Mouse (Mus musculus) kidney, postnatal 36 days (tissue): ENCODE measurements around the gene Cactin.

Source experiments
- DNase-seq, 2 experiments: peaks; one replicate each; pipeline ENCODE4 v3.0.0; 2021 to 2022; ENCODE audit warnings: mixed read lengths in 2 of 2

Gene Cactin

GRCm38 (mm10) chr10:81344421-81345161, 23.7 kb downstream of the Cactin start:
- DNase-seq, result peak in 1 of 2 experiments; percentile 47

- DNase-seq, result no peak
Observed at GRCm38 (mm10) chr10:81345162-81345534, 24.2 kb downstream of the Cactin start.

GRCm38 (mm10) chr10:81346453-81347067, 25.7 kb downstream of the Cactin start:
- peak; percentile 88 to 93 for DNase-seq

GRCm38 (mm10) chr10:81349146-81349545, 28.2 kb downstream of the Cactin start:
- DNase-seq, result peak; percentile 76 to 78

- no peak for DNase-seq
Observed at GRCm38 (mm10) chr10:81349961-81350350, 29.1 kb downstream of the Cactin start.

GRCm38 (mm10) chr10:81350351-81351063, 29.6 kb downstream of the Cactin start, which contains the start of gene Hmg20b:
Gene Hmg20b (minus strand): TSS chr10:81350480.
- DNase-seq, result peak; percentile 100

GRCm38 (mm10) chr10:81351678-81352291, 30.9 kb downstream of the Cactin start:
- no peak for DNase-seq

GRCm38 (mm10) chr10:81354738-81355477, 34.0 kb downstream of the Cactin start:
- DNase-seq, result no peak

GRCm38 (mm10) chr10:81355533-81355932, 34.6 kb downstream of the Cactin start:
- no peak for DNase-seq

GRCm38 (mm10) chr10:81356352-81356990, 35.6 kb downstream of the Cactin start:
- peak; percentile 60 to 62 for DNase-seq

GRCm38 (mm10) chr10:81356991-81357844, 36.3 kb downstream of the Cactin start, which contains the start of gene Mfsd12:
Gene Mfsd12 (plus strand): TSS chr10:81357491.
- peak; percentile 94 to 96 for DNase-seq

GRCm38 (mm10) chr10:81358209-81358608, 37.3 kb downstream of the Cactin start:
- DNase-seq, result no peak

- DNase-seq, result peak; percentile 53 to 75
Observed at GRCm38 (mm10) chr10:81358841-81359240, 37.9 kb downstream of the Cactin start.

GRCm38 (mm10) chr10:81360721-81361120, 39.8 kb downstream of the Cactin start:
- DNase-seq, result no peak

- no peak for DNase-seq
Observed at GRCm38 (mm10) chr10:81362336-81362949, 41.5 kb downstream of the Cactin start.

GRCm38 (mm10) chr10:81363436-81364346, 42.8 kb downstream of the Cactin start:
- DNase-seq, result peak in 1 of 2 experiments; percentile 78

GRCm38 (mm10) chr10:81364666-81365065, 43.8 kb downstream of the Cactin start:
- DNase-seq, result peak in 1 of 2 experiments; percentile 37

- DNase-seq, result no peak
Observed at GRCm38 (mm10) chr10:81365073-81365472, 44.2 kb downstream of the Cactin start.
